Mouse (Mus musculus): ENCODE results near the gene Cnbd2.

DNA sequence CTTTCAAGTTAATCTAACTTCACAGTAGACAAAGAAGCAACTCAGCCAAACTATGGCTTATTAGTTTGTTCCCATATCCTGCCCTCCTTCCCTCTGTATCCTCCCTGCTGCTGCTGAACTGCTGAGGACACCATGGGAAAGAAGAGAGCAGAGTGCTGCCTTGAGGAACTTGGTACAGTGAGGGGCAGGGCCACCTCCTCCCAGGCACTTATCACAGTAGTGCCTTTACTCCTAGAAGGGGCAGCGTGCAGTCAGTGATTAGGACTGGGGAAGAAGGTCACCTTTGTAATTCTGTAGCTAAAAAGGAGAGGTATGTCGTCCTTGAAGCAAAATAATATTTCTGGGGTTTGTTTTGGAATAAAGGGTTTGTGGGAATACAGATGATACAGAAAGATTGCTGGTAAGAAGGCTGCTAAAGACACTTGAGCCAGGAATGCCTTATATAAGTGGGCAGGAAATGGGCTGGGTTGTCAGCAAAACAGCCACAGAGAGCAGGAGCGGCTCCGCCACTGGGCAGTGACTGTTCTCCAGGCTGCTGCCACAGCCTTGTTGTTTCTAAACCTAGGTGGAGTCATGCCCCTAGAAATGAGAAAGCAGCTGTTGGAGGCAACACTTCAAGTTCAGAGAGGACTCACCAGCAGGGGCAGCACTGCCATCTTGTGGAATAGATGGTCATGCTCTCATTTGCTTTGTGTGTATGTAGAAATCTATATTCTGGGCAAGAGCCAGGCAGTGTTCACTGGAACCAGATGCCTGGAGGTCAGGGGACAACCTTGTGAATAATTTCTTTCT is 33.7 kb upstream of the Cnbd2 start:
- TF ChIP-seq CTCF (IDR thresholded peaks at IDR 0.05; ENCODE audit: extremely low read depth, insufficient read depth, insufficient read length, insufficient replicate concordance) (peak; percentile 75; the same call in 1 of the 2 replicates), POLR2A (IDR thresholded peaks at IDR 0.05; ENCODE audit: low read depth, low read length) (no peak)

Measured in spleen, adult 2 months (tissue).